In genomic region chr4:52709563-52709962, GRCm38 (mm10) we compare ENCODE assay signal across 21 mouse cellular contexts.
A peak's percentile ranks its signal among the peaks of the same experiment; 100 is the strongest.
DNase-seq lines count a peak whose midpoint lies in the region; ATAC-seq and TF ChIP-seq lines count a peak whose summit lies in the region.
"Had no signal": no experiment of that assay in that cellular context is flagged by ENCODE, and none has a peak within 500 bp of the region (broad histone marks: within the 10 kb centered on the region; RNA-seq: fewer than 3 reads in every experiment).

No protein-coding gene starts in this region.

- H3K36me3 ChIP-seq in forebrain, embryonic 14.5 days (ENCODE audit: control insufficient read depth, insufficient read depth, low read length): no peaks in the 10 kb centered on the region
- H3K36me3 ChIP-seq in forebrain, embryonic 10.5 days (replicated peaks): no peaks in the 10 kb centered on the region
- H3K36me3 ChIP-seq in lung, embryonic 14.5 days (ENCODE audit: insufficient read depth): no peaks in the 10 kb centered on the region
- H3K36me3 ChIP-seq: embryonic facial prominence, embryonic 12.5 days; heart, embryonic 13.5 days had no signal

- no peaks in the 10 kb centered on the region for H3K27me3 ChIP-seq in forebrain, embryonic 14.5 days (replicated peaks; ENCODE audit: control insufficient read depth, insufficient read depth, low read length)
- no peaks in the 10 kb centered on the region for H3K27me3 ChIP-seq in forebrain, embryonic 10.5 days (ENCODE audit: poor library complexity, severe bottlenecking)
- no peaks in the 10 kb centered on the region for H3K27me3 ChIP-seq in lung, embryonic 14.5 days (ENCODE audit: insufficient read depth, low read length)
- H3K27me3 ChIP-seq: embryonic facial prominence, embryonic 12.5 days; forebrain, embryonic 13.5 days; heart, embryonic 13.5 days had no signal

- no peak for TF ChIP-seq CTCF in lung, embryonic 14.5 days (IDR thresholded peaks at IDR 0.05; ENCODE audit: low read depth)

- no peaks in the 10 kb centered on the region for H3K9me3 ChIP-seq in forebrain, embryonic 14.5 days (replicated peaks; ENCODE audit: control insufficient read depth, low read length)
- no peaks in the 10 kb centered on the region for H3K9me3 ChIP-seq in forebrain, embryonic 10.5 days
- no peaks in the 10 kb centered on the region for H3K9me3 ChIP-seq in lung, embryonic 14.5 days (ENCODE audit: low read depth, low read length)
- H3K9me3 ChIP-seq: embryonic facial prominence, embryonic 12.5 days; forebrain, embryonic 13.5 days; heart, embryonic 13.5 days had no signal

- WGBS in forebrain, embryonic 14.5 days: 44% methylated on average over 2 of the region's 2 CpGs
- 75% methylated on average over 2 of the region's 2 CpGs for WGBS in forebrain, embryonic 10.5 days
- WGBS in lung, embryonic 14.5 days: 30% methylated on average over 2 of the region's 2 CpGs

- H3K27ac ChIP-seq in forebrain, embryonic 14.5 days (ENCODE audit: low read depth, low read length): no peak overlapping the region
- no peak overlapping the region for H3K27ac ChIP-seq in forebrain, embryonic 10.5 days
- no peak overlapping the region for H3K27ac ChIP-seq in lung, embryonic 14.5 days (ENCODE audit: low read depth)
- H3K27ac ChIP-seq: embryonic facial prominence, embryonic 12.5 days; forebrain, embryonic 13.5 days; gastrocnemius, adult 2 months; heart, embryonic 13.5 days had no signal

- H3K4me3 ChIP-seq in forebrain, embryonic 14.5 days (ENCODE audit: low read depth, low read length): no peak overlapping the region
- H3K4me3 ChIP-seq in forebrain, embryonic 10.5 days: no peak overlapping the region
- no peak overlapping the region for H3K4me3 ChIP-seq in lung, embryonic 14.5 days (ENCODE audit: low read depth, low read length)
- H3K4me3 ChIP-seq: embryonic facial prominence, embryonic 12.5 days; forebrain, embryonic 13.5 days; gastrocnemius, adult 2 months; heart, embryonic 13.5 days had no signal

- ATAC-seq in forebrain, embryonic 14.5 days: no peak
- ATAC-seq in lung, embryonic 14.5 days (ENCODE audit: insufficient read depth): no peak
- ATAC-seq: forebrain, embryonic 13.5 days; hindbrain, embryonic 16.5 days had no signal

- DNase-seq in forebrain, embryonic 14.5 days (ENCODE audit: low spot score): peak; percentile 10
- DNase-seq in forebrain, embryonic 10.5 days (ENCODE audit: extremely low spot score, low spot score): no peak
- peak; percentile 25 for DNase-seq in kidney, postnatal 10 days
- no peak for DNase-seq in kidney, postnatal 36 days
- peak; percentile 66 for DNase-seq in lung, embryonic 14.5 days
- no peak for DNase-seq in lung, postnatal 25 days (ENCODE audit: low spot score)
- no peak for DNase-seq in adrenal gland, postnatal 25 days
- DNase-seq: adrenal gland, adult 2 months; adrenal gland, postnatal 36 days; cerebellum, adult 11 months; cerebellum, adult 8-10 months; cerebellum, postnatal 14 days; embryo, embryonic 11 days; gastrocnemius, adult 2 months; gastrocnemius, postnatal 25 days; heart, adult 11 months; heart, postnatal 36 days had no signal

- H3K9ac ChIP-seq in forebrain, embryonic 14.5 days (ENCODE audit: low read length): no peak overlapping the region
- H3K9ac ChIP-seq in lung, embryonic 14.5 days: no peak overlapping the region
- H3K9ac ChIP-seq: embryonic facial prominence, embryonic 12.5 days; forebrain, embryonic 13.5 days; heart, embryonic 13.5 days had no signal

- no peaks in the 10 kb centered on the region for H3K4me1 ChIP-seq in forebrain, embryonic 14.5 days (ENCODE audit: control insufficient read depth, insufficient read depth, low read length)
- H3K4me1 ChIP-seq in forebrain, embryonic 10.5 days: no peaks in the 10 kb centered on the region
- no peaks in the 10 kb centered on the region for H3K4me1 ChIP-seq in lung, embryonic 14.5 days (ENCODE audit: insufficient read depth)
- H3K4me1 ChIP-seq: embryonic facial prominence, embryonic 12.5 days had no signal

- H3K4me2 ChIP-seq in forebrain, embryonic 14.5 days (ENCODE audit: low read length): no peak overlapping the region
- H3K4me2 ChIP-seq in lung, embryonic 14.5 days: no peak overlapping the region
- H3K4me2 ChIP-seq: embryonic facial prominence, embryonic 12.5 days; forebrain, embryonic 13.5 days; heart, embryonic 13.5 days had no signal

Comparison
In these comparisons a context has a peak if more than half of its experiments do, and no peak if none do; other contexts are left out.
1. DNase-seq: peak in forebrain, embryonic 14.5 days (single experiment), kidney, postnatal 10 days (single experiment) and lung, embryonic 14.5 days (single experiment); none in forebrain, embryonic 10.5 days (single experiment), kidney, postnatal 36 days (0 of 2), lung, postnatal 25 days (single experiment) and adrenal gland, postnatal 25 days (single experiment).